Mouse (Mus musculus) heart, embryonic 11.5 days (tissue): Measurements from ENCODE around the gene Muc1. TPM values are rescaled to one million over a fixed set of nuclear protein-coding genes. Genes with fewer than 3 reads are reported as not detected.

Experiments used
- ATAC-seq: fragments of 200-750 bp; cut with Nextera tagmentation; replicated peaks from 2 replicates; pipeline ENCODE4 v1.8.0; 2017; ENCODE audit warnings: moderate library complexity; ENCODE audit not compliant: insufficient number of reproducible peaks, low FRiP score, low TSS enrichment
- H3K27ac ChIP-seq: fragments of 300-500 bp; sonication (generic); 2 replicates; pipeline ENCODE4 v1.5.1; 2014; ENCODE audit warnings: mild to moderate bottlenecking, low read depth, low read length
- H3K27me3 ChIP-seq: fragments of 300-500 bp; sonication (generic); 2 replicates; pipeline ENCODE4 v1.6.1; 2014; ENCODE audit warnings: mild to moderate bottlenecking, low read length, mixed read lengths; ENCODE audit not compliant: control insufficient read depth, insufficient read depth
- H3K36me3 ChIP-seq: fragments of 300-500 bp; sonication (generic); 2 replicates; pipeline ENCODE4 v1.6.1; 2014; ENCODE audit warnings: mild to moderate bottlenecking, low read length, moderate library complexity, mixed read lengths; ENCODE audit not compliant: control insufficient read depth, insufficient read depth
- H3K4me1 ChIP-seq: fragments of 300-500 bp; sonication (generic); 2 replicates; pipeline ENCODE4 v1.6.1; 2014; ENCODE audit warnings: low read length; ENCODE audit not compliant: control insufficient read depth, insufficient read depth
- H3K4me2 ChIP-seq: fragments of 300-500 bp; sonication (generic); 2 replicates; pipeline ENCODE4 v1.6.1; 2014; ENCODE audit warnings: mild to moderate bottlenecking, moderate library complexity
- H3K4me3 ChIP-seq: fragments of 300-500 bp; sonication (generic); 2 replicates; pipeline ENCODE4 v1.5.1; 2014; ENCODE audit warnings: low read depth, low read length
- H3K9ac ChIP-seq: fragments of 300-500 bp; sonication (generic); 2 replicates; pipeline ENCODE4 v1.6.1; 2014; ENCODE audit warnings: mild to moderate bottlenecking, low read depth, low read length, moderate library complexity
- H3K9me3 ChIP-seq: fragments of 300-500 bp; sonication (generic); replicated peaks from 2 replicates; pipeline ENCODE4 v1.6.1; 2016; ENCODE audit warnings: low read length; ENCODE audit not compliant: control insufficient read depth
- WGBS: fragments of 180-500 bp; shearing (Covaris S2); extraction: QIAGEN DNeasy Blood & Tissue Kit; methylation state at CpG from one replicate; pipeline ENCODE4 v1.1.7; 2014; ENCODE audit not compliant: insufficient replicate concordance; 5-methylcytosine and 5-hydroxymethylcytosine counted together
- polyA plus RNA-seq: library from polyadenylated mRNA; unstranded; fragments of >200 nt; fragmentation: Nextera tagmentation; extraction: Ambion mirVana; gene quantifications from 2 replicates; pipeline ENCODE4 v1.2.1, GENCODE M21; 2014

Gene Muc1
- polyA plus RNA-seq, 1 experiment from 2014 or later, result 0.53 TPM

- no peaks in the 10 kb centered on the region for H3K9me3 ChIP-seq
- peaks cover 22% of the 10 kb centered on the region for H3K4me1 ChIP-seq
- H3K9ac ChIP-seq, result no peak overlapping the region
- ATAC-seq, result no peak
- H3K36me3 ChIP-seq, result no peaks in the 10 kb centered on the region; the same call in 1 of the 2 replicates
- H3K27ac ChIP-seq, result no peak overlapping the region
- H3K4me2 ChIP-seq, result peak overlapping the region; percentile 75
- H3K27me3 ChIP-seq, result peaks cover 21% of the 10 kb centered on the region
- 10% methylated on average over 25 of the region's 25 CpGs for WGBS
- peak overlapping the region; percentile 44 for H3K4me3 ChIP-seq
These were observed 15.5 kb downstream of the Muc1 start for GRCm38 (mm10) chr3:89244158-89244981.

- 0 out of 2 replicates have a peak, but pooled peaks have one; percentile 5 for ATAC-seq
- H3K27ac ChIP-seq, result no peak overlapping the region
- no peaks in the 10 kb centered on the region for H3K9me3 ChIP-seq
- peak overlapping the region; percentile 52; the same call in 1 of the 2 replicates for H3K9ac ChIP-seq
- WGBS, result 2% methylated on average over 20 of the region's 26 CpGs
- H3K4me3 ChIP-seq, result peak overlapping the region; percentile 44
- peaks cover 21% of the 10 kb centered on the region for H3K27me3 ChIP-seq
- peaks cover 22% of the 10 kb centered on the region for H3K4me1 ChIP-seq
- no peaks in the 10 kb centered on the region; the same call in 1 of the 2 replicates for H3K36me3 ChIP-seq
- peak overlapping the region; percentile 75 for H3K4me2 ChIP-seq
These were observed 16.3 kb downstream of the Muc1 start for GRCm38 (mm10) chr3:89244982-89245687.

- H3K4me3 ChIP-seq, result peak within 1 kb of the TSS; percentile 78
- peaks cover 28% of the 10 kb centered on the region for H3K4me1 ChIP-seq
- H3K9me3 ChIP-seq, result no peaks in the 10 kb centered on the region
- ATAC-seq, result peak; percentile 8; the same call in 1 of the 2 replicates
- peaks cover 21% of the 10 kb centered on the region for H3K27me3 ChIP-seq
- H3K36me3 ChIP-seq, result no peaks in the 10 kb centered on the region; the same call in 1 of the 2 replicates
- H3K9ac ChIP-seq, result peak within 1 kb of the TSS; percentile 82
- peak within 1 kb of the TSS; percentile 64 for H3K27ac ChIP-seq
- 6% methylated on average over 20 of the region's 20 CpGs for WGBS
- peak within 1 kb of the TSS; percentile 75 for H3K4me2 ChIP-seq
These were observed 16.9 kb downstream of the Muc1 start, which contains the start of gene Krtcap2 for GRCm38 (mm10) chr3:89245688-89246171. TSS of gene Krtcap2 (plus strand) at chr3:89245966.

- Histone ChIP-seq H3K9ac (peak within 1 kb of the TSS; percentile 82), H3K9me3 (no peaks in the 10 kb centered on the region), H3K4me2 (peak within 1 kb of the TSS; percentile 75), H3K36me3 (no peaks in the 10 kb centered on the region; the same call in 1 of the 2 replicates), H3K27ac (peak within 1 kb of the TSS; percentile 64), H3K27me3 (peaks cover 21% of the 10 kb centered on the region), H3K4me1 (peaks cover 35% of the 10 kb centered on the region), H3K4me3 (peak within 1 kb of the TSS; percentile 78)
- WGBS, result under 1% methylated on average over 42 of the region's 42 CpGs
- ATAC-seq, result peak; percentile 46
These were observed 17.6 kb downstream of the Muc1 start, which contains the start of gene Trim46 for GRCm38 (mm10) chr3:89246261-89247100. TSS of gene Trim46 (minus strand) at chr3:89246309.

GRCm38 (mm10) chr3:89247466-89247865, 18.6 kb downstream of the Muc1 start:
- 0 out of 2 replicates have a peak overlapping the region, but pooled peaks have one; percentile 39 for H3K9ac ChIP-seq
- peak overlapping the region; percentile 75; the same call in 1 of the 2 replicates for H3K4me2 ChIP-seq
- no peaks in the 10 kb centered on the region; the same call in 1 of the 2 replicates for H3K36me3 ChIP-seq
- no peaks in the 10 kb centered on the region for H3K9me3 ChIP-seq
- WGBS, result 77% methylated on average over 4 of the region's 4 CpGs
- peaks cover 21% of the 10 kb centered on the region for H3K27me3 ChIP-seq
- no peak overlapping the region for H3K27ac ChIP-seq
- H3K4me1 ChIP-seq, result peaks cover 40% of the 10 kb centered on the region
- no peak for ATAC-seq
- no peak overlapping the region for H3K4me3 ChIP-seq

GRCm38 (mm10) chr3:89250435-89251040, 21.7 kb downstream of the Muc1 start:
- WGBS, result 15% methylated on average over 7 of the region's 7 CpGs
- Histone ChIP-seq H3K27me3 (peaks cover 1% of the 10 kb centered on the region), H3K4me3 (no peak overlapping the region), H3K4me1 (peaks cover 28% of the 10 kb centered on the region), H3K36me3 (no peaks in the 10 kb centered on the region; the same call in 1 of the 2 replicates), H3K27ac (peak overlapping the region; percentile 50; the same call in 1 of the 2 replicates), H3K9ac (no peak overlapping the region), H3K9me3 (no peaks in the 10 kb centered on the region), H3K4me2 (peak overlapping the region; percentile 53; the same call in 1 of the 2 replicates)
- no peak for ATAC-seq

- 0 out of 2 replicates have a peak, but pooled peaks have one; percentile 31 for ATAC-seq
These were observed 22.6 kb downstream of the Muc1 start for GRCm38 (mm10) chr3:89251365-89251895.

More at GRCm38 (mm10) chr3:89251365-89251895, 22.6 kb downstream of the Muc1 start:
- Histone ChIP-seq H3K9ac (peak overlapping the region; percentile 43; the same call in 1 of the 2 replicates), H3K4me2 (peak overlapping the region; percentile 53), H3K4me3 (0 out of 2 replicates have a peak overlapping the region, but pooled peaks have one; percentile 19), H3K36me3 (no peaks in the 10 kb centered on the region; the same call in 1 of the 2 replicates), H3K27me3 (no peaks in the 10 kb centered on the region; the same call in 1 of the 2 replicates), H3K9me3 (no peaks in the 10 kb centered on the region), H3K27ac (no peak overlapping the region), H3K4me1 (peaks cover 24% of the 10 kb centered on the region)
- WGBS, result 12% methylated on average over 17 of the region's 17 CpGs
